Mouse (Mus musculus): ENCODE data around the gene Slc39a11. TPM values are rescaled to one million over a fixed set of nuclear protein-coding genes. Genes with fewer than 3 reads are reported as not detected.
"Not testable (repeated sequence)": the region's sequence is repeated elsewhere in the genome, so short reads cannot be mapped to it uniquely, and the experiment has no call there.

Gene Slc39a11
- polyA plus RNA-seq, 1 experiment from 2014 or later: 27.7 TPM

- H3K4me1 ChIP-seq: peaks cover 15% of the 10 kb centered on the region
- no peak overlapping the region for H3K9ac ChIP-seq
- peaks cover 69% of the 10 kb centered on the region for H3K36me3 ChIP-seq (ENCODE audit: poor library complexity, severe bottlenecking)
- H3K4me3 ChIP-seq: no peak overlapping the region
- no peaks in the 10 kb centered on the region for H3K27me3 ChIP-seq
- H3K9me3 ChIP-seq (replicated peaks): no peaks in the 10 kb centered on the region
- ATAC-seq: no peak
- WGBS: 88% methylated on average over 6 of the region's 6 CpGs
- no peak overlapping the region for H3K27ac ChIP-seq
- H3K4me2 ChIP-seq: no peak overlapping the region
These were observed 16.3 kb upstream of the Slc39a11 start for GRCm38 (mm10) chr11:113666205-113666604.

- Histone ChIP-seq H3K4me3 (no peak overlapping the region), H3K9ac (no peak overlapping the region), H3K36me3 (ENCODE audit: poor library complexity, severe bottlenecking) (peaks cover 73% of the 10 kb centered on the region), H3K27me3 (no peaks in the 10 kb centered on the region), H3K9me3 (replicated peaks) (no peaks in the 10 kb centered on the region), H3K4me1 (peaks cover 15% of the 10 kb centered on the region), H3K27ac (no peak overlapping the region), H3K4me2 (no peak overlapping the region)
- no peak for ATAC-seq
- 71% methylated on average over 2 of the region's 2 CpGs for WGBS
These were observed 14.4 kb upstream of the Slc39a11 start for GRCm38 (mm10) chr11:113664279-113664678.

- no peaks in the 10 kb centered on the region for H3K27me3 ChIP-seq
- H3K4me3 ChIP-seq: no peak overlapping the region
- ATAC-seq: no peak
- no peak overlapping the region for H3K4me2 ChIP-seq
- H3K4me1 ChIP-seq: peaks cover 5% of the 10 kb centered on the region
- peaks cover 75% of the 10 kb centered on the region for H3K36me3 ChIP-seq (ENCODE audit: poor library complexity, severe bottlenecking)
- WGBS: 94% methylated on average over 18 of the region's 18 CpGs
- no peaks in the 10 kb centered on the region for H3K9me3 ChIP-seq (replicated peaks)
- H3K9ac ChIP-seq: no peak overlapping the region
- H3K27ac ChIP-seq: no peak overlapping the region
These were observed 12.0 kb upstream of the Slc39a11 start for GRCm38 (mm10) chr11:113661835-113662351.

GRCm38 (mm10) chr11:113660940-113661339 lies 11.1 kb upstream of the Slc39a11 start:
- H3K27me3 ChIP-seq: no peaks in the 10 kb centered on the region
- peaks cover 85% of the 10 kb centered on the region for H3K36me3 ChIP-seq (ENCODE audit: poor library complexity, severe bottlenecking)
- WGBS: 96% methylated on average over 11 of the region's 11 CpGs
- no peaks in the 10 kb centered on the region for H3K9me3 ChIP-seq (replicated peaks)
- no peak overlapping the region for H3K4me2 ChIP-seq
- H3K9ac ChIP-seq: no peak overlapping the region
- H3K27ac ChIP-seq: no peak overlapping the region
- no peak overlapping the region for H3K4me3 ChIP-seq
- no peak for ATAC-seq
- no peaks in the 10 kb centered on the region for H3K4me1 ChIP-seq

GRCm38 (mm10) chr11:113660213-113660612 lies 10.3 kb upstream of the Slc39a11 start:
- H3K27ac ChIP-seq; H3K9ac ChIP-seq; H3K4me3 ChIP-seq; H3K27me3 ChIP-seq; H3K9me3 ChIP-seq (replicated peaks); H3K4me2 ChIP-seq; H3K4me1 ChIP-seq; ATAC-seq: not testable (repeated sequence)
- WGBS: 94% methylated on average over 3 of the region's 3 CpGs
- H3K36me3 ChIP-seq (ENCODE audit: poor library complexity, severe bottlenecking): peaks cover 92% of the 10 kb centered on the region

GRCm38 (mm10) chr11:113658763-113659162 lies 8.9 kb upstream of the Slc39a11 start:
- no peaks in the 10 kb centered on the region for H3K9me3 ChIP-seq (replicated peaks)
- WGBS: 90% methylated on average over 4 of the region's 4 CpGs
- no peak overlapping the region for H3K27ac ChIP-seq
- H3K4me2 ChIP-seq: no peak overlapping the region
- no peak for ATAC-seq
- H3K4me1 ChIP-seq: no peaks in the 10 kb centered on the region
- H3K36me3 ChIP-seq (ENCODE audit: poor library complexity, severe bottlenecking): peaks cover 99% of the 10 kb centered on the region
- no peak overlapping the region for H3K4me3 ChIP-seq
- H3K27me3 ChIP-seq: no peaks in the 10 kb centered on the region
- no peak overlapping the region for H3K9ac ChIP-seq

- Histone ChIP-seq H3K9me3 (replicated peaks) (no peaks in the 10 kb centered on the region), H3K9ac (no peak overlapping the region), H3K4me2 (no peak overlapping the region), H3K27me3 (no peaks in the 10 kb centered on the region), H3K4me3 (no peak overlapping the region), H3K36me3 (ENCODE audit: poor library complexity, severe bottlenecking) (peaks cover 99% of the 10 kb centered on the region), H3K4me1 (no peaks in the 10 kb centered on the region), H3K27ac (no peak overlapping the region)
- WGBS: 92% methylated on average over 8 of the region's 8 CpGs
- no peak for ATAC-seq
These were observed 8.4 kb upstream of the Slc39a11 start for GRCm38 (mm10) chr11:113658319-113658718.

- H3K27me3 ChIP-seq: no peaks in the 10 kb centered on the region
- peaks cover 99% of the 10 kb centered on the region for H3K36me3 ChIP-seq (ENCODE audit: poor library complexity, severe bottlenecking)
- no peak overlapping the region for H3K9ac ChIP-seq
- H3K27ac ChIP-seq: no peak overlapping the region; the same call in 1 of the 2 replicates
- H3K4me1 ChIP-seq: no peaks in the 10 kb centered on the region
- ATAC-seq: no peak
- 82% methylated on average over 4 of the region's 4 CpGs for WGBS
- no peak overlapping the region for H3K4me2 ChIP-seq
- H3K4me3 ChIP-seq: no peak overlapping the region
- H3K9me3 ChIP-seq (replicated peaks): no peaks in the 10 kb centered on the region
These were observed 7.3 kb upstream of the Slc39a11 start for GRCm38 (mm10) chr11:113657221-113657620.

- WGBS: 91% methylated on average over 8 of the region's 8 CpGs
- Histone ChIP-seq H3K36me3 (ENCODE audit: poor library complexity, severe bottlenecking) (peaks cover 99% of the 10 kb centered on the region), H3K27me3 (no peaks in the 10 kb centered on the region)
These were observed 6.6 kb upstream of the Slc39a11 start for GRCm38 (mm10) chr11:113656511-113656932.

GRCm38 (mm10) chr11:113654561-113655270 lies 4.8 kb upstream of the Slc39a11 start:
- no peaks in the 10 kb centered on the region for H3K27me3 ChIP-seq
- H3K9ac ChIP-seq: no peak overlapping the region
- peaks cover 81% of the 10 kb centered on the region for H3K36me3 ChIP-seq (ENCODE audit: poor library complexity, severe bottlenecking)
- H3K4me3 ChIP-seq: no peak overlapping the region
- no peak overlapping the region for H3K4me2 ChIP-seq
- H3K27ac ChIP-seq: no peak overlapping the region
- peaks cover 16% of the 10 kb centered on the region for H3K4me1 ChIP-seq
- H3K9me3 ChIP-seq (replicated peaks): no peaks in the 10 kb centered on the region
- WGBS: 87% methylated on average over 18 of the region's 18 CpGs
- ATAC-seq: no peak

More at GRCm38 (mm10) chr11:113656511-113656932, 6.6 kb upstream of the Slc39a11 start:
- Histone ChIP-seq H3K27ac (no peak overlapping the region; the same call in 1 of the 2 replicates), H3K4me1 (peaks cover 5% of the 10 kb centered on the region; the same call in 1 of the 2 replicates), H3K9ac (no peak overlapping the region), H3K4me3 (no peak overlapping the region), H3K9me3 (replicated peaks) (no peaks in the 10 kb centered on the region), H3K4me2 (no peak overlapping the region)
- ATAC-seq: no peak

- Histone ChIP-seq H3K9ac (no peak overlapping the region), H3K36me3 (ENCODE audit: poor library complexity, severe bottlenecking) (peaks cover 75% of the 10 kb centered on the region), H3K9me3 (replicated peaks) (no peaks in the 10 kb centered on the region), H3K27me3 (no peaks in the 10 kb centered on the region), H3K4me3 (no peak overlapping the region), H3K4me1 (peaks cover 16% of the 10 kb centered on the region), H3K4me2 (no peak overlapping the region), H3K27ac (0 out of 2 replicates have a peak overlapping the region, but pooled peaks have one; percentile 2)
- ATAC-seq: no peak
- 96% methylated on average over 15 of the region's 15 CpGs for WGBS
These were observed 4.2 kb upstream of the Slc39a11 start for GRCm38 (mm10) chr11:113654105-113654504.

GRCm38 (mm10) chr11:113652516-113652915 lies 2.6 kb upstream of the Slc39a11 start:
- Histone ChIP-seq H3K9me3 (replicated peaks) (no peaks in the 10 kb centered on the region), H3K9ac (no peak overlapping the region), H3K4me1 (peaks cover 31% of the 10 kb centered on the region), H3K4me2 (no peak overlapping the region), H3K27ac (no peak overlapping the region), H3K4me3 (no peak overlapping the region), H3K36me3 (ENCODE audit: poor library complexity, severe bottlenecking) (peaks cover 60% of the 10 kb centered on the region), H3K27me3 (no peaks in the 10 kb centered on the region)
- WGBS: 90% methylated on average over 6 of the region's 6 CpGs
- ATAC-seq: no peak

All from forebrain, embryonic 13.5 days (tissue).